Mouse (Mus musculus) heart, embryonic 12.5 days (tissue): Measurements from ENCODE around the gene Galntl6. TPM values are rescaled to one million over a fixed set of nuclear protein-coding genes. Genes with fewer than 3 reads are reported as not detected.

Experiments used
- ATAC-seq: fragments of 200-750 bp; cut with Nextera tagmentation; 2 replicates; pipeline ENCODE4 v1.8.0; 2017; ENCODE audit warnings: moderate TSS enrichment, moderate library complexity; ENCODE audit not compliant: insufficient number of reproducible peaks, low FRiP score
- H3K27ac ChIP-seq: fragments of 300-500 bp; sonication (generic); 2 replicates; pipeline ENCODE4 v1.5.1; 2016; ENCODE audit warnings: mild to moderate bottlenecking, moderate library complexity; ENCODE audit not compliant: poor library complexity, severe bottlenecking
- H3K27me3 ChIP-seq: fragments of 300-500 bp; sonication (generic); replicated peaks from 2 replicates; pipeline ENCODE4 v1.6.1; 2016; ENCODE audit warnings: mild to moderate bottlenecking, moderate library complexity
- H3K36me3 ChIP-seq: fragments of 300-500 bp; sonication (generic); 2 replicates; pipeline ENCODE4 v1.6.1; 2016; ENCODE audit warnings: mild to moderate bottlenecking, moderate library complexity
- H3K4me1 ChIP-seq: fragments of 300-500 bp; sonication (generic); replicated peaks from 2 replicates; pipeline ENCODE4 v1.6.1; 2016; ENCODE audit warnings: mild to moderate bottlenecking
- H3K4me2 ChIP-seq: fragments of 300-500 bp; sonication (generic); 2 replicates; pipeline ENCODE4 v1.6.1; 2016; ENCODE audit warnings: mild to moderate bottlenecking, moderate library complexity
- H3K4me3 ChIP-seq: fragments of 300-500 bp; sonication (generic); 2 replicates; pipeline ENCODE4 v1.5.1; 2016; ENCODE audit warnings: mild to moderate bottlenecking
- H3K9ac ChIP-seq: fragments of 300-500 bp; sonication (generic); 2 replicates; pipeline ENCODE4 v1.6.1; 2016; ENCODE audit warnings: mild to moderate bottlenecking, moderate library complexity
- H3K9me3 ChIP-seq: fragments of 300-500 bp; sonication (generic); replicated peaks from 2 replicates; pipeline ENCODE4 v1.6.1; 2016; ENCODE audit warnings: mild to moderate bottlenecking, moderate library complexity
- WGBS: fragments of 180-500 bp; shearing (Covaris S2); methylation state at CpG from one replicate; pipeline ENCODE4 v1.1.7; 2016; 5-methylcytosine and 5-hydroxymethylcytosine counted together
- polyA plus RNA-seq: library from polyadenylated mRNA; unstranded; fragments of >200 nt; fragmentation: Nextera tagmentation; extraction: Ambion mirVana; gene quantifications from 2 replicates; pipeline ENCODE4 v1.2.1, GENCODE M21; 2016

Gene Galntl6
- polyA plus RNA-seq, 1 experiment from 2014 or later: 0.08 TPM

- no peaks in the 10 kb centered on the region for H3K4me1 ChIP-seq
- no peak overlapping the region for H3K9ac ChIP-seq
- H3K27me3 ChIP-seq: no peaks in the 10 kb centered on the region
- H3K4me2 ChIP-seq: no peak overlapping the region
- 75% methylated on average over 8 of the region's 8 CpGs for WGBS
- H3K4me3 ChIP-seq: no peak overlapping the region
- no peaks in the 10 kb centered on the region for H3K36me3 ChIP-seq
- no peak for ATAC-seq
- no peaks in the 10 kb centered on the region for H3K9me3 ChIP-seq
- no peak overlapping the region for H3K27ac ChIP-seq
These were observed 1180.8 kb downstream of the Galntl6 start for GRCm38 (mm10) chr8:57731666-57732065.

GRCm38 (mm10) chr8:57728276-57728675, 1184.2 kb downstream of the Galntl6 start:
- H3K4me2 ChIP-seq: no peak overlapping the region
- 0 out of 2 replicates have a peak, but pooled peaks cover 5% of the 10 kb centered on the region for H3K4me1 ChIP-seq
- no peaks in the 10 kb centered on the region for H3K27me3 ChIP-seq
- H3K4me3 ChIP-seq: no peak overlapping the region
- H3K9ac ChIP-seq: no peak overlapping the region
- 66% methylated on average over 2 of the region's 2 CpGs for WGBS
- no peaks in the 10 kb centered on the region for H3K9me3 ChIP-seq
- H3K36me3 ChIP-seq: no peaks in the 10 kb centered on the region
- H3K27ac ChIP-seq: no peak overlapping the region
- ATAC-seq: no peak

GRCm38 (mm10) chr8:57724843-57725627, 1187.4 kb downstream of the Galntl6 start:
- 76% methylated on average over 13 of the region's 13 CpGs for WGBS
- H3K9me3 ChIP-seq: no peaks in the 10 kb centered on the region

More at GRCm38 (mm10) chr8:57724843-57725627, 1187.4 kb downstream of the Galntl6 start:
- Histone ChIP-seq H3K27ac (no peak overlapping the region), H3K4me2 (no peak overlapping the region), H3K27me3 (no peaks in the 10 kb centered on the region), H3K4me3 (no peak overlapping the region), H3K36me3 (no peaks in the 10 kb centered on the region), H3K4me1 (0 out of 2 replicates have a peak, but pooled peaks cover 5% of the 10 kb centered on the region), H3K9ac (no peak overlapping the region)
- ATAC-seq: no peak

Other genes starting within 250 kb of the Galntl6 start
- gene BC030500, start 885 bp downstream of the Galntl6 start, polyA plus RNA-seq: 0.10 TPM in 1 of 2 replicates, not detected in the other